Mouse (Mus musculus) olfactory bulb, adult 2 months (tissue): Measurements from ENCODE around the gene F2.

ENCODE experiments used
- CTCF ChIP-seq: fragments of 200-500 bp; IDR thresholded peaks from 2 replicates; pipeline ENCODE4 v1.5.1; 2012; ENCODE audit warnings: low read depth, mild to moderate bottlenecking, low read length, moderate library complexity; ENCODE audit not compliant: insufficient read depth
- POLR2A ChIP-seq: fragments of 200-500 bp; IDR thresholded peaks from 2 replicates; pipeline ENCODE4 v1.6.1; 2012; ENCODE audit warnings: mild to moderate bottlenecking, low read depth, low read length, moderate library complexity; ENCODE audit not compliant: insufficient read depth

- TF ChIP-seq POLR2A = no peak
- no peak for TF ChIP-seq CTCF
Observed at GRCm38 (mm10) chr2:91586242-91586641, 50.0 kb downstream of the F2 start.
